Mouse (Mus musculus): ENCODE measurements around the gene Smarcal1.

The Smarcal1 gene

DNA sequence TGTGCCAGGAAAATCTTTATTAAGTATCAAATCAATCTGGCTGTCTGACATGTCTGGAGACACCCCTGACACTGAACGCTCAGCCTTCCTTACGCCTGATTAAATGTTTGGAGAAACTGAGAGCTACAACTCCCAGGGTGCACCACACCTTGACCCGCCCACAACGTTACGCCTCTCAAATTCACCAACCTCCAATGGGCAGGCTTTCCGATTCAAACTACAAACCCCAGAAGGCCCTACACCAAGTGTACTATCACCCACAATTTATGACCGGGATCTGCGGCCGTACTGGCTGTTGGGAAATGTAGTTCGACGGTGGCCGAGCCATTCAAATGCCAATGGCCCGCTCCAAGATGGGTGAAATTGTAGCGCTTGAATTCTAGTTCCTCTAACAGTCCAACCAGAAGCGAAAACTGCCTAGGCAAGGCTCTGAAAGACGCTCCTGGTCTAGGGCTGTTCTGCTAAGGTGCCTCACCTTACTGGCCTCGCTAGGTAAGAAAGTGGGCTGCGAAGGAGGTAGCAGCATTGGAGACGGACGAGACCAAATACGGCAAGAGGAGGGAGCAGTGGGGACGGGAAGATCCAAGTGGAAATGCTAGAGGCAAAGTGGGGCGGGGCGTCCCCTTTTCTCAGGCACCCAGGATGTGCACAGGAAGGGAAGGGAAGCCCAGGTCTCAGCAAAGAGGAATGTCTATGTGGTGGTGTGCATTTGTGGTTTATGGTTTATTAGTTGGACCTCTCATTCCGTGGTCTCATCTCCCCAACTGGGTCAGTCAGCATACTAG, at the start of gene Smarcal1:
Gene Smarcal1, plus strand, starts transcription at position 305 of the 785 bp plus-strand sequence.
- peak; percentile 97 to 99 for DNase-seq (ENCODE audit: low spot score in 2 of 2)

DNA sequence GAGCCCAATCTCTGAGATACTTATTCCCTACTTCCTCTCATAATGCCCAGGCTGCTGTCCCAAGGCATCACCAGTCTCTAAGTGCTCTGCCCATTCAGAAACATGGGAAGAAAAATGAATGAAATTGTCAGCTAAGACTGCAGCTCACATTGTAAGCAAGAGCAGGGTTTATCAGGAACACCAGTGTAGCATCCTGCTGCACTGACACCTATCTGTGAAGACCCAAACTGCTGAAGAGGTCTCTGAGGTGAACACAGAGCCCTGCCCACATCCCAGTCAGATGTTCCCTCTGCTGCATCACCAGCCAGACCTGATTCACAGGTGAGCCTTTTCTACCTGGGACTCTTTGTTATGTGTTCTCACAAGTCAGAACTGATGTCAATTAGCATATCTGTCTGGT, 49.6 kb upstream of the Smarcal1 start:
- DNase-seq (ENCODE audit: low spot score in 2 of 2), result peak in 1 of 2 experiments; percentile 7

DNA sequence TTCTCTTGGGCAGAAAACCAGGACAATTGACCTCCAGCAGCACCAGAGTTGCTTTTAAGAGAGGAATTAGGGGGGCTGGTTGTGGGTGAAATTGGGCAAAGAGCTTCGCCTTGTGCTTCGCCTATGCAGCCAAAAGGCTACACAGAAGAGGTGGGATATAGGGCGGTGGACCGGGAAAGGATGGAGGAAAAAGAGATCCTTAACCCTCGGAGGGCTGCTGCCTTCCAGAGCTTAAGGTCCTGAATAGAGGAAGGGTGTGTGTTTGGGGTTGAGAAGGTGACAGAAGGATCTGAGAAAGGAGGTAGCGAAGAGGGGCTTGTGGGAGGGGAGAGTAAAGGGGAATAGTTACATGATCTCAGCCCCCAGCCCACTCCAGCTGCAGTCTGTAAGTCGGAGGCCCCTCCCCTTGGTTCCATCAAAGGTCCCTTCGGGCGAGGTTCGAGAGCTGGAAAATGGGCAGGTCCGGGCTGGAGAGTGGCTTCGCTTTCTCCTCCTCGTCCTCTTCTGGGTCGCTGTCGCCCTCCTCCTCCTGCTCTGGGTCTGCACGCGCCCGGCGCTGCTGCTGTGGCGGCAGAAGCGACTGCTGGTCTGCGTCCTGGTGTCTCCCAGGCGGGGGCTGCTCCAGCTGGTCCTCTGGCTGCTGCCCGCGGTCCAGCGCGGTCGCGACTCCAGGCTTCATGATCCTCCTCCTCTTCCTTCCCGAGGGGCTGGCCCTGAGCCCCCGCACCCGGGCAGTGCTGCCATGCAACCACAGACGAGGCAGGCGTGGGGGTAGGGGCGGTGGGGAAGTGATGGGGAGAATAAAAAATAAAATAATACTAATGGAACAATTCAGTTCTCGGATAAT, 47.1 kb upstream of the Smarcal1 start:
- DNase-seq (ENCODE audit: low spot score in 2 of 2), result peak; percentile 42 to 57

DNA sequence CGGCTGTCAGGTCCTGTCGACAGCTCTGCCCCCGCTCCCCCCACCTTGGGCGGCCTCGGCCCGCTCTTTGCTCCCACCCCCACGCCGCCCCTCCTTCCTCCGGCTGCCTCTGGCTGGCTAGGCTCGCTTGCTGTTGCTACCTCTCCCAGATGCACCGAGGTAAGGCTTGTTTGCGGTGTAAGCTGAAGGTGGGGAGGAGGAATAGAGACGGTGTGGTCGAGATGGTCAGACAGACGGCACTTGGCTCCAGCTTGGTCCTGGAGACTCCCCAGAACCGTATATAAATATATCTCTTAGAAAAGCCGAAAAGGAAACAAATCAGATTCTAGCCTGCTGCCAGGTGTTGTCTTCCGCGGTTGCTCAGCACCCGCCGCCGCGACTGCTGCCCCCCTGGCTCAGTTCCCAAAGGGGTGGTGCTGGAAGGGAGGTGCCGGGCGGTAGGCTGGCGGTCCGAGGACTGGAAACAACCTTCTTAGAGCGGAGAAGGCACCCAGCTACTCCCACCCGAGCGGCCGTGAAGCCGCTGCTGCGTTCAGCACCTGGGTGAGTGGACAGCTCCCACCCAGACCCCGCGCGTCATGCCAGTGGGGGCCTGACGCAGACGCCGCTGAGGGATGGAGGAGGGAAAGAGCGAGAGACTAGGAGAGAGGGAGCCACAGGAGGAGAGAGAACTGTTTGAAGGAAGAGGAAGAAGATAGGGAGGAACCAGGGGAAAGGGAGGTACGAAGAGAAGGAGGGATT, 46.3 kb upstream of the Smarcal1 start, which contains the start of gene March4:
Gene March4, minus strand, starts transcription at position 320 of the 741 bp plus-strand sequence.
- DNase-seq (ENCODE audit: low spot score in 2 of 2), result peak; percentile 75 to 84

DNA sequence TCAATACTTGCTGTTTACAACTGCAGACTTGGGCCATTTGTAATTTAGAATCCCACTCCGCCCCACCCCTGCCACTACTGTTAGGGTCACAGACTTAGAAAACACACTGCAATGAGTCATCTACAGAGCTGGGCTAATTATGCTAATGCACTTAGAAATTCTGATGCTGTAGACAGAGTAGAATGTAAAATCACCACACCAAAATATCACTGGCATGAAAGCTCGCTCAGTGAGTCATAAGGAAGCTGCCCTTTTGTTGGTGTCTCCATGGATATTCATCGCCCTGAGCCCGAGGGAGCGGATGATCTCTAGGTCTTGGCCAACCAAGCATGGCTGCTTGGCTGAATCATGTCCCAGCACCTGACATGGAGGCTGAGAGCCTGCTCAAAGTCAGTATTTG, 44.8 kb upstream of the Smarcal1 start:
- DNase-seq (ENCODE audit: low spot score in 2 of 2), result peak in 1 of 2 experiments; percentile 39

DNA sequence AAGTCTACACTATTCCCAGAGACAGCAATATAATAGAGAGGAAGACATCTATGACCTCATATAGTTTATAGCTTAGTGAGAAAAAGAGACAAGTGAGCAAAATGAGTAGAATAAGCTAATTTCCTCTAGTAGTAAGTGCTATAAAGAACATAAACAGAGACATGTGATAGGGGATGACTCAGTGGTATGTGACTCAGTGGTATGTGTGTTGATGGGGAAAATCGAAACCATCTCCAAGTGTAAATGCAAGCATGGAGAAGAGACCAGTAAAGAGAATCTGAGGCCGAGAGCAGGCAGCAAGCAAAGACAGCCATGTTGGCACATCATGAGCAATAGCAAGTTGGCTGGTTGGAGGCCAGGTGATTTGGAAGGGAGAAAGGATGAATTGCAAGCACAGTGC, 32.7 kb upstream of the Smarcal1 start:
- no peak for DNase-seq (ENCODE audit: low spot score in 2 of 2)

DNA sequence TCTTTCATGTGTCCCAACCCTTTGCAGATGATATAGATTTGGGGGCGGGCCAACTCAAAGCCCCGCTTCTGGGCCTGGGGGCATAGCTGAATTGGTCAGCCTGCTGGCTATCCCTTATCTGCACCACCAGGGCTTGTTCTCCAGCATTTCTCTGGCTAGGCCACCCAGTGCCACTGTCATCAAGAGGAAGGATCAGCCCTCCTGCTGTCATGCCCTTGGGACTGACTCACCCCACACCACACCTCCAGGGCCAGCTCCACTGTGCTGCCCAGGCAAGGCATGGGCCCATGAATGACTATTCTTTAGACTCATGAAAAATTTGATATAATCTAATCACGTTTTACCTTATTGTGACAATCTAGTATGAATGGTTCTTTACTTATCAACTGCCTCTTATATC, 26.6 kb upstream of the Smarcal1 start:
- DNase-seq (ENCODE audit: low spot score in 2 of 2), result no peak

DNA sequence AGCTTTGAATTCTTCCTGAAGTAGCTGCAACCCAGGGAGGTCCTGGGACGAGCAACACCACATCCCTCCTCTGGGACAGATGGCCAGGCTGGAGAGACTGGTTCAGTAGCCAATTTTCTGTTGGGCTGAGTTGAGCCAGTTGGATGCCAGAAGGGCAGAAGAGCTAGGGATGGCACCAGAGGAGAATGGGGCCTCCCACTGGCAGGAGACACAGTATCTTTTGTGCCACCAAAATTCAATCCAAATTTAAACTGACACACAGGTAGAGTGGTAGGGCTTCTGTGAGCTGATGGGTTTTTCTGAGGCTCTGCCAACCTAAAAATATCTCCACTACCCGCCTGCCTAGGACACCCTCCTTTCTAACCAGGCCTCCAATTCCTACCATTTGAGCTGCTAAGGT, 24.4 kb upstream of the Smarcal1 start:
- no peak for DNase-seq (ENCODE audit: low spot score in 2 of 2)

DNA sequence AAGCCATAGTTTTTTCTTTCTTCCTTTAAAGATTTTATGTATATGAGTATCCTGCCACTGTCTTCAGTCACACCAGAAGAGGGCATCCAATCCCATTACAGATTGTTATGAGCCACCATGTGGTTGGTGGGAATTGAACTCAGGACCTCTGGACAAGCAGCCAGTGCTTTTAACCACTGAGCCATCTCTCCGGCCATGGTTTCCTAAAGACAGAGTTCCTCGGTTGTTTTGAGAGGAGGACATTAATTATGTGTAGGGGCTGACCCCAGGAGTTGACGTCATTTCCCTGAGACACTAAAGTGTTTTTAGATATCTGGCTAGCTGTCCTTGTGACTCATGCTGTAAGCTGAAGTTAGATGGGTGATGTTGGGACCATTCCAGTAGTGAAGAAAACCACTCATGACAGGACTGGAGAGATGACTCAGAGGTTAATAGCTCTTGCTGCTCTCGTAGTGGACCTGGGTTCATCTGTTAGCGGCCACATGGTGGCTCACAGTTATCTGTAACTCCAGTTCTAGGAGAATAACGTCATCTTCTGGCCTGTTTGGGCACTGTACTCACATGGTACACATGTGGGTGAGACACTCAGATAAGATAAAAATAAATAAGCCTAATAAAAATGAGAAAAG, 18.6 kb upstream of the Smarcal1 start:
- no peak for DNase-seq (ENCODE audit: low spot score in 2 of 2)

DNA sequence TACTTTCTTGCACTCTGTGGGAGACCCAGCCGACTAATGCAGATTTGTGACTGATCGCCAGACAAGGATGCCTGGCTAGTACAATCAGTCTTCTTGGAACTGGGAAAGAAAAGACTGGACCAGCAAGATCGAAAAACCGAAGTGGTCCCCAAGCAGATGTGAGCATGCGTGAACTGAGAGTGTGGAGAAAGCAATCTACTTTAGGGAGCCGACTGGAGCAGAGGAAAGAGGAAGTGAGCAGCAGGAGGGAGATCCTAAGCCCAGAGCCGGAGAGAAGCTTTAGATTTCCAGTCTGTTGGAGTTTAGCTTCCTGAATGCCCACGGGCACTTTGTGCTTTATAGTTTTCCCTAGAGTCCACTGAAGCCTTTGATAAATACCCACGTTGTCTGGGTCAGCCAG, 16.0 kb upstream of the Smarcal1 start:
- DNase-seq (ENCODE audit: low spot score in 2 of 2), result no peak

DNA sequence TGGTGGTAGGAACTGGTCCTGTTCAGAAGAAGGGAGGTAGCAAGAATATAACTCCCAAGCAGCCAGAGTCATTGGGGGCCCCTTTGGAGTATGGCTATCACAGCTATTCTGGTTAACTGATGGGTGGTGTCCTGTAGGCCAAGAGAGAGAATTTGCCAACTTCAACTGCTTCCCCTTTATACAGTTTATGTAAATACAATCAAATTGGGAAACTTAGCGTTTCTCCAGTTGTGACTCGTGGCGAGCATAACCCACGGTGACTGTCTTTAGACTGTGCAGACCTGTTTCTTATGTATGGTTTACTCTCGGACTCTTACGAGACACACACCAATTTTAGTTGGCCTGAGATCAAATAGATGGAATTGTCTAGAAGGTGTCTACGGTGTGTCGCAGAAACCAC, 14.3 kb upstream of the Smarcal1 start:
- no peak for DNase-seq (ENCODE audit: low spot score in 2 of 2)

DNA sequence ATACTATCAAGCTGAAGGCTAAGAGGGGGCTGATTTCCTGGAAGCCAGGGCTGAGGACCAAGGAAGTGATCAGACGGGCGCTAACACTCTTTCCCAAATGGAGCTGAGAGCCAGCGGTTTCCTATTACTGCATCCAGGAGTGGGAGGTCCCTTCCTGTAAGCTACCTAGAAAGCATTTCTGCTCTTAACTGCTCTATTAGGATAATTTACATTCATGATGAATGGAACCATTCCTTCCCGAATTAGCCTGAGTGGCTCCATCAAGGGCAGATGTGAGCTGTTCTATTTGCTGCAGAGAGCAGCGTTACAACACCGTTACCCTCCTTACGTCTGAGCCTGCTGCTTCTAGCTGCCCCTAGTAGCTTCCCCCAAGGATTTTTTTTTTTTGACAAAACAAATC, 9.0 kb upstream of the Smarcal1 start:
- no peak for DNase-seq (ENCODE audit: low spot score in 2 of 2)

DNA sequence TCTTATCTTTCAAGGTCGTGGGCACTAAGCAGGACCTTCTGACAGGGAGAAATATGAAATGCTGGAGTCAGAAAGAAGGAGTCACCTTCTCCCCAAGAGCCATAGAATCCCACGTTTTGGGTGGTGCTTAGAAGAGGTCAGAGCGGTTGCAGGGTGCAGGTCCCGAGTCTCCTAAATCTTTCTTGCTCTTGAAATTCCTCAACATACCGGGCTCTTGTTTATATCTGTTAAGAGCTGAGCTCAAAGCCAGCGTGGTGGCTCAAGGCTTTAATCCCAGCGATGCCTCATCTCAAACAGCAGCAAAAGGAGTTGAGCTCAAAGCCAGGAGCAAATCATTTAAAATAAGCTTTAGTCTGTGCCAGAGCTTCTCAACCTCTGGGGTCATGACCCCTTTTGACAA, 8.4 kb upstream of the Smarcal1 start:
- DNase-seq (ENCODE audit: low spot score in 2 of 2), result no peak

DNA sequence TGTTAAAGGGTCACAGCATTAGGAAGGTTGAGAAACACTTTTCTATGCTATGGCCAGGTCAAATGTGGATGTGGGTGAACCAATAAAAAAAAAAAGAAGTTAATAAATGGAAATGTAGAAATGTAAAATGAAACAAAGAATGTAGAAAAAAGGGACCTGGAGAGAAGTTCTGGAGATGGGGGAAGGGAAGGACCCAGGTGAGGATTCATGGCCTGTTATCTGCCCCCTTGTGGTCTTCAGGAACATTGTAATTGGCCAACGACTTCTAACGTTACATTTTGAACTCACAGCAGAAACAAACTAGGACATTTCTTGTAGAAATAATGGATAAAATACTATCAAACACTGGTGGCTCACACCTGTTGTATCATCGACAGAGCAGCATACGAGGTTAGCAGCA, 7.9 kb upstream of the Smarcal1 start:
- DNase-seq (ENCODE audit: low spot score in 2 of 2), result no peak

DNA sequence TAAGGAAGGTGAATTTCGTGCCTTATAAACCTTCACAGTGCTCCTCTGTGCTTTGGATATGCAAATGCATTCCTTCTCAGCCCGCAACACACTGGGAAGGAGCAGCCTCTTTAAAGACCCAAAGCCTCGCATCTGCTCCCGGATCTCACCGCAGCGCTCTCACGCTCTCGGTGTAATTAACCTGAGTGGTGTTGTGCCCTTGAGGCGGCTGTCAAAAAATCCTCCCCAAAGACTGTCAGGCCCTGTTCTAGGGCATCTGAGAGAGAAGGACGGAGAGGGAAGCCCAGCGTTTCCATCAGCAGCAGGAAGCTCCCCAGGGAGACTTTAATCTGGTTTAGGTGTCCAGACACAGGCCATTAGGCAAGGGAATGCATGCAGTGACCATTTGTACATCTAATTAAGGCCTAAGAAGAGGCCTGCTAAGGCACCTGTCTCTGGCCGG, 5.5 kb upstream of the Smarcal1 start:
- DNase-seq (ENCODE audit: low spot score in 2 of 2), result no peak

DNA sequence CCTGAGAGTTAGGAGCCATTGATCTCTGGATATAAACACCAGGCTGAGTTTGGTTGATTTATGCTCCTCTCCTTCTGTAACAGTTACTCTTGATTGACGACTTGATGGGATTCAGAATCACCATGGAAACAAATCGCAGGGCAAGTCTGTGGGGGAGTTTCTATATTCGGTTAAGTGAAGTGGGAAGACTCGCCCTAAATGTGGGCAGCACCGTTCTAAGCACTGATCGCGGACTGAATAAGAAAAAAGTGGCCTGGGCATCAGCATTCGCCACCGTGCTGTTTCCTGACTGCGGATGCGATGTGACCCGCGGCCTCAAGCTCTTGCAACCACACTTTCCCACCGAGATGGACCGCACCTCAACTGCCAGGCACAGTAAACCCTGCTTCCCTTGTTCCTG, 4.7 kb upstream of the Smarcal1 start:
- peak; percentile 26 to 54 for DNase-seq (ENCODE audit: low spot score in 2 of 2)

DNA sequence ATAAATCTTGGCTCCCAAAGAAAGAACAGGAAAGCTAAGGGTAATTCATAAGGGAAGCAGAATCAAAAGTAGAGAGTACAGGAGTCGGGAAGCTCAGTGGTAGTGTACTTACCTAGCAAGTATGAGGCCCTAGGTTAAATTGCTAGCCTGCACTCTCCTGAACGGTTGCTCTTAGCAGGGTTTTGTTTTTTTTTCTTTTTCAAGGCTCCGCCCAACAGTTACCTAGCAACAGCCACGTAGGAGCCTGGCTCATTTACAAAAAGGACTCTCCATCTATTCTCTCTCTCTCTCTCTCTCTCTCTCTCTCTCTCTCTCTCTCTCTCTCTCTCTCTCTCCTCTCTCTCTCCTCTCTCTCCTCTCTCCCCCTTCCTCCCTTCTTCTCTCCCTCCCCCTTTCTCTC, 4.2 kb upstream of the Smarcal1 start:
- peak; percentile 30 to 52 for DNase-seq (ENCODE audit: low spot score in 2 of 2)

DNA sequence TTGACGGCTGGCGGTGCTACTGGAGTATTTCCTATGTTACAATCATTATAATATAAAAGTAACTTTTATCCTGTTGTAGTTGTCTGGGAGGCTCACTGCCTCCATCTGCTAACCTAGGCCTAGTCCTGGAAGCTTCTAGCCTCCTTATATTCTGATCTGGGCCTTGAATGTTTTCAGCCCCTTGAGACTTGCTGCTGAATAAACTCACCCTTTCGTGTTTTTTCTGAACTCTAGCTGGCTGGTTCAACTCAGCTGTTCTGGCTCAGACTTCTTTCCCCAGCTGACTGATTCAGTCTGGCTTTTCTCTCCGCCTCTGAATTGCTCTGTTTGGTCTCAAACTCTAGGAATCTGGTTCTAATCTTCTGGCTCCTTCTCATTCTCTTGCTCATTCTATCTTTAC, 855 bp downstream of the Smarcal1 start:
- DNase-seq (ENCODE audit: low spot score in 2 of 2), result no peak

DNA sequence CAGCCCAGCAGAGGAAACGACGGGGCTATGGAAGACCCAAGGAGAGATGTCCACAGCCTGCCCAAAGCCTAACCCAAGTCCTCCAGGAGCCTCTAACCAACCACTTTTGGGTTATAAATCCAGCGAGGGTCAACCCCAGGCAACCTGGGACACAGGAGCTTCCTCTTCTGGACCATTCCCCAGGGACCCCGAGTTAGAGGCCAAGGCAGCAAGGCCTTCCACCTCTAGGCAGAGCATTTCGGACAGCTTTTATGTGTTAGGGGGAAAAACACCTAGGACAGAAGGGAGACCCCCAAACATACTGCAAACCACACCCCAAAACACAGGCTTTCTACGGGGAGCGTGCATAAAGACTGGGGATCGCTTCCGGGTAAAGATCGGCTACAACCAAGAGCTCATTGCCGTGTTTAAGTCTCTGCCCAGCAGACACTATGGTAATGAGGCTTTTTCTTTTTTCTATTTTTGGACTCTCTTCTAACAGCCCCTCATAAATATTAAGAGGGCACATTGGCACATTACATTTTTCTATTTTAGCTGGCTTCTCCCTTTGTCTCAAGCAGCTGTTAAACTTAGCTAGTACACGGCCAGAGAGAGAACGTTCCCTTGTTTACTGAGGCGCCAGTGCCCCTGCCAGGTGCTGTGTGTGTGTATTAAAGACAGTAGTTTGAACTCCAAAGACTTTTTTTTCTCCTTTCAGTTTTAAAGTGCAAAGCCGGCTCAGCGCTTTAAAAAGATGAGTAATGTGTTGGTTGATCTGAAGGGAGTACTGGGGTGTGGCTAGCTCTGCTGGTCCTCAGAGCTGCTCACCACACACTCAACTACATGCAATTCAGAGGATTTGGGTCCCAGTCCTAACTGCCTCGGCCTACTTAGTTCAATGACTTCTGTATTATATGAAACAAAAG, 3.2 kb downstream of the Smarcal1 start:
- no peak for DNase-seq (ENCODE audit: low spot score in 2 of 2)

DNA sequence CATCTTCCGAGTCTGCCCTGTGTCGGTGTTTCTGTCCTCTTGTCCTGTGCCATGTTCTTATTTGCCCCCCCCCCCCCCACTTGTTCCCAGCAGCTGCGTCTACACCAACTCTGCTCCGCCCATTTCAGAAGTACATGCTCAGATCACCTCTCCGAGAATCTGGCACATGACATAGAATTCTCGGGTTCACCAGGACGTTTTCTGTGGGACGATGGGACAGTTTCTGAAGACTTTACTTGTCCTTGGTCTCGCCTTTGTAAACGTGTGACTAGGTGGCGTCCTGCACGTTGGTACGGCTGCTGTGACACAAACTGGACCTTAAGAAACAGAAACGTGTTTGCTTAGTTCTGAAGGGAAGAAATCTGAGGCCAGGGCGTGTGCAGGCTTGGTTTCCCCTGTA, 4.5 kb downstream of the Smarcal1 start:
- no peak for DNase-seq (ENCODE audit: low spot score in 2 of 2)

DNA sequence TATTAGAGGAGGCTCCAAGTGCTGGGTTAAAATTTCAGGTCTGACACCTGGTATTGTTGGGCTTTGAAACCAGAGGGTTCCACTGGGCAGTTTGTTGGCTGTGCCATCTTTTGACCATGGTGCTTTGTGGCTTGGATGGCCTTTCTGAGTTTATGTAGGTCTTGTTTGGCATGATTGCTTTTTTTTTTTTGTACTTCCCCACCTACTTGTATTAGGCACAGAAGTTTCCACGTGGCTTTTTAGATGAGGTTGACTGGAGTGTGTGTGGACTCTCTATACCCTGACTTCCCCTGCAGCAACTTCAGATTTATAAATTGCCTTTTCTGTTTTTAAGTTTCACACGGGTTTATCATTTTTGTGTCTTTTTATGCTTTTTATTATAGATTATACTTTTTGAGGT, 5.7 kb downstream of the Smarcal1 start:
- DNase-seq (ENCODE audit: low spot score in 2 of 2), result no peak
